Mouse (Mus musculus): ENCODE data around the gene Lamb3.

Lamb3 gene

DNA sequence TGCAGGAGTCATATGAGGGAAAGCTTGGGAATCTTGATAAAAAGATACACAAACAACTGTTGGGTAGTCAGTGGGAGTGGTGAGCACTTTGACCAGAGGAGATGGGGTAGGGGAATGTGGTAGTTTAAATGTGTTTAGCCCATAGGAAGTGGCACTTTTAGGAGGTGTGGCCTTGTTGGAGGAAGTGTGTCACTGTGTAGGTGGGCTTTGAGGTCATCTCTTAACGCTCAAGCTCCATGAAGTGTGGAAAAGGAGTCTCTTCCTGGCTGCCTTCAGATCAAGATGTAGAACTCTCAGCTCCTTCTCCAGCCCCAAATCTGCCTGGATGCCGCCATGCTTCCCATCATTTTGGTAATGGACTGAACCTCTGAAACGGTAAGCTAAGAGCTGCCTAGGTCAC lies at the start of gene Lamb3:
Gene Lamb3, plus strand, starts transcription at position 197 of the 400 bp plus-strand sequence.
- DNase-seq (ENCODE audit: low read depth, low spot score): no peak

DNA sequence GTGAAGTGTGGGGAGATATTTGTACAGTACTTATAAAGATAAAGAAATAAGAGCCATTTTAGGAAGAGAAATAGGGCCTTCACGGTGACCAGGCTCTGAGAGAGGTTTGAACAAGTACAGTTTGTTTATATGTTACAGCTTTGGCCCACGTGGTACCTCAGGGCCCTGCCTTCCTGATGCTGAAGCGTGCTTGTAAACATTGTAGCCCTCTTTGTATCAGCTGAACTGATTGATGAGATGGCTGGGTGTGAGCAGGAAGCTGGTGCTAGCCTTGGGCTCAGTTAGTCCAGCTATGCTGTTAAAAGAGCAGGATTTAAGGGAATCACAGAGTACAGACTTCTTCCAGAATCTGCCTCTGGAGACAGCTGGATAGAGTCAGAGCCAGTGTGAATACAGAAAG lies 48.3 kb upstream of the Lamb3 start:
- no peak for DNase-seq (ENCODE audit: low read depth, low spot score)

DNA sequence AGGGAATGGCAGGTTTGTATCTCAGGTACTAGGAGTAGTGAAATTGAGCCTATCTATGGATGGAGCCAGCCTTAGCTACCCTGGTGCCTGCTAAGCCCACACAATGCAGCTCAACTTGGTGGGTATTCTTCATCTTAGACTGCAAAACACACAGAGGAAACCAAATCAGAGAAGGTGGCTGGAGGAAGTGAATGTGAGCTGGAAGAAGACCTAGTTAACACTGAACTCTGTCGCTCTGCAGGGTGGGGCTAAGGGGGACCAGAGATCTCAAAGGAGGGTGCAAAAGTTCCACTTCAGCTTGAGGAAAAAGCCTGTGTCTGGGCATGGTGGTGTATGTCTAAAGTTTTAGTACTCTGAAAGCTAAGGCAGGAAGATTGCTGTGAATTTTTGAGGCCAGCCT lies 47.9 kb upstream of the Lamb3 start:
- no peak for DNase-seq (ENCODE audit: low read depth, low spot score)

DNA sequence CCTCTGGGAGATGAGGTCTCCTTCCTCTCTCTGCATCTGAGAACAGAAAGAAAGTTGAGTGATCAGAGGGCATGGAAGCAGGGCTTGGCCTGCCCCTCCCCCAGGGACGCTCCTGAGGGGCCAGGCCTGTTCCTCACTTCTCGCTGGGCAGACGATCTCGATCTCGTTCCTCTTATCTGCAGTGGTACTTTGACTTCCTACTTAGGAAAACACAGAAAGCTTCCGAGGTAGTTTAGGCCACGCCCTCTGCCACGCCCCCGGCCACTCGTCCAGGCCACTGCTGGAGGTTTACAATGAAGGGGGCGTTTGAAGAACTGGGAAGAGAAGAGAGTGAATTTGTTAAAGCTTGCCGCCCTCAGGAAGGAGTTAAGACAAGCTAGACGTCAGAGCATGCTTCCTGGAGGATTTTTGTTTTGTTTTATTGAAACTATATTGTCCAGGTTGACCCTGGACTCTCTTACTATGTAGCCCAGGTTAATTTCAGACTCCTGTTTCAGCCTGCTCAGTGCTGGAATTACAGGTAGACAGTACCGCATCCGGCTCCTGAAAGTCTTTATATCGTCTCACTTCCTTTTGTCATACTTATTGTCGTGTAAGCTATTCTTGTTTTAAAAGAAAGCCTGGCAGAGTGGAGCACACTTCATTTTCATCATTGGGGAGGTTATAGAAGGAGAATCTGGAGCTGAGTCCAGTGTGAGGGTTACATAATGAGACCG lies 47.0 kb upstream of the Lamb3 start:
- DNase-seq (ENCODE audit: low read depth, low spot score): no peak

DNA sequence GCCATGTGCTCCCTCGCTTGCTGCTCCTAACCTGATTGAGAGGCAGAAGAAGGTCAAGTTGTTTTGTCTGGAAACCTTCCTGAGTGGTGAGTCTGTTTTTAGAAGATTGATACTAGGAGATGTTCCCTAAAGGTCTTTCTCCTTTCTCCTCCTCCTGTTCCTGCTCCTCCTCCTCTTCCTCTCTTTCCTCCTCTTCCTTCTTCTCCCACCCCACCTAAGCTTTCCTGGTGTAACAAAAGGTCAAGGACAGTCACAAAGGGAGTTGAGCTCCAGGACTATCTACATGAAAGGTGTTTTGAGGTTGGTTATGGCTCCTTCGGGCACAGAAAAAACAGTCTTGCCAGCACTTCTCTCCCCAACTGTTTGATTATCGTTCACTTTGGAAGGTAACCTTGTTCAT lies 39.8 kb upstream of the Lamb3 start, which contains the start of gene A130010J15Rik:
Gene A130010J15Rik, plus strand, starts transcription at position 301 of the 400 bp plus-strand sequence.
- DNase-seq (ENCODE audit: low read depth, low spot score): no peak

DNA sequence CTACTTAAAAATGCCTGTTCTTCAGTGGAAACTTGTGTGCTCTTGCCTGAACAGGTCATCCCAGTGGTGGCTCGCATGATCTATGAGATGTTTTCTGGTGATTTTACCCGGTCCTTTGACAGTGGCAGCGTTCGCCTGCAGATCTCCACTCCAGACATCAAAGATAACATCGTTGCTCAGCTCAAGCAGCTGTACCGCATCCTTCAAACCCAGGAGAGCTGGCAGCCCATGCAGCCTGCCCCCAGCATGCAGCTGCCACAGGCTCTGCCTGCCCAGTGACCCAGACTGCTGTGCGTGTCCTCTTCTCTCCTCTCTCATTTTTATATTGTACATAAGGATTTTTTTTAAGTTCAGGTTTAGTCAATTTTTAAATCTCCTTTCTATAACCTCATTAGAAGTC lies 38.3 kb upstream of the Lamb3 start:
- no peak for DNase-seq (ENCODE audit: low read depth, low spot score)

DNA sequence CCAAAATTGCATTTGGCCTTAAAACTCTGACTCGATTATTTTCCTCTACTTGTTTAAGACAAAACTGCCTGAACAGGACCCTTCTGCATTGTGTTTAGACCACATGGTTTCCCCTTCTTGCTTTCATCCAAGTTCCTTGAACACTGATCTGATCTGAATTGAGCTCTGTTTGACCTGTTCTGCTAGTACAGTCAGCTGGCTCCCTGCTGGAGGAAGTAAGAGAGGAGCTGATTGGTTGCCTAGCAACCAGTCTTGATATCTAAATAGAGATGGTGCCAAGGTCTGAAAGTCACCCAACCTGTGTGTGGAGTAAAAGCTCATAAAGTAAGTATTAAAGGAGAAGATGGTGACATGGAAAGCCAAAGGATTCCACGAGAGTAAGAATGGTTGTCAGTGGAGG lies 37.6 kb upstream of the Lamb3 start:
- no peak for DNase-seq (ENCODE audit: low read depth, low spot score)

DNA sequence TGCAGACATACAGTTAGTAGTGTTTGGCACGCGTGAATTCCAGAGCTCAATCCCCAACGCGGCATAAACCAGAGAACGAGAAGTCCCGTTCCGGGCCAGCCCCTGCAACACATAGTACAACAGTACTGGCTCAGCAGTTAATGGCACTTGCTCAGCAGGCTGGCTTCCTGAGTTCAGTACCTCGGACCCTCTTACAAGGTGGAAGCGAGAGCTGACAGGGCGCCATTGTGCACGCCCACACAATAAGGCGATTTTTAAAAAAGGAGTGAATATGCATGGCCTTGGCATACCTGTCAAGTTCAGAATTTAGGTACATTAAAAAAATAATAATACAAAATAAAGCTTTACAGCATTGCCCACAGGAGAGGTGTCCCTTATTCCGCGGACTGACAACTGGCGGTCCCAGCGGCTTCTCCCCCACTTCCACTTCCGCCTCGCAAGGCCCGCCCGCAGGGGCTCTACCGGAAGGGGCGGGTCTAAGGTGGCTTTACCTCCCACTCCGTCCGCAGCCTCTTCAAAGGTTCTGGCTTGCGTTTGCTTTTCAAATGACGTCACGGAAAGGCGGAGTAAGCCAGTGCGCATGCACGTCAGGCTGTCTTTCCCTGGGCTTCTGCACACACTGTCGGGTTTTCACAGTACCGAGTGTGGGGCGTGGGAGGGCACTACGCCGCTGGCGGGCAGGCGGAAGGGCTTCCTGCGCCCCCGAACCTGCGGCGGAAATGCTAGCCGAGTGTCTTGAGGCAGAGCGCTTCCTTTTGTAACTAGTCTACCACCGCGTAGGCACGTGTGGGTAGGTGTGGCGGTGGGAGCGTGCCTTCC lies 34.3 kb upstream of the Lamb3 start:
- peak; percentile 93 for DNase-seq (ENCODE audit: low read depth, low spot score)

DNA sequence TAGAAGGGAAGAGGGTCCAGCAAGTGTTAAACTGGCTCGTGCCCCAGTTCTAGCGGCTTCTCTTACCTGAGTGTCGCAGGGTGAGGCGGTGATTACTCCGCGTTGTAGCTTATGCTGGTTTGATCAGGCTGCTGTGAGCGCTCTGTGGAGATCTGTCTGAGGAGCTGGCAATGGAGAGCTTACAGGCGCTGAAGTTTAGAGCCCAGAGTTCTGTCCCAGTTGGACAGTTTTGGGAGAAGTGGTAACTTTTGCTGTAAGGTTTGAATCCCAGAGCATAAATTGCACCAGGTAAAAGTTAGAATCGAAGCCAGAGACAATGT lies 33.7 kb upstream of the Lamb3 start:
- DNase-seq (ENCODE audit: low read depth, low spot score): no peak

DNA sequence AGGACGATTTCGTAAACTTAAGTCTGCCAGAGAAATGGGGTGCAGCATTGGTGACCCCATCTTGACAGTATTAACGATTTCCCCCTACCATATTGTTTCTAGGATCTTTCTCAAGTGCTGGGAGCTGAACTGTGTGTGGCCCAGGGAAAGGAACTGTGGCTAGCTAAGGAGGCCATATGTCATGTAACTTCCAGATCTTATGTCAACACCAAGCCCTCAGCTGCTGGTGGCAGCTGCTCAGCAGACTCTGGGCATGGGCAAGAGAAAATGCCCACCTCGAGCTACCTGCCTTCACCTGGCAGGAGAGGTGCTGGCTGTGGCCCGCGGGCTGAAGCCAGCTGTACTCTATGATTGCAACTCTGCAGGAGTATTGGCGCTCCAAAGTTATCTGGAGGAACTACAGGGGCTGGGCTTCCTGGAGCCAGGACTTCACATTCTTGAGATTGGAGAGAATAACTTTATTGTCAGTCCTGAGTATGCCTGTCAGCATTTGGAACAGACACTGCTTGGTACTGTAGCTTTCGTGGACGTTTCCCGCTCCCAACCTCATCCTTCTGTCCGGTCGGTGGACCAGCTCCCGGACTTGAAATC lies 33.3 kb upstream of the Lamb3 start:
- no peak for DNase-seq (ENCODE audit: low read depth, low spot score)

DNA sequence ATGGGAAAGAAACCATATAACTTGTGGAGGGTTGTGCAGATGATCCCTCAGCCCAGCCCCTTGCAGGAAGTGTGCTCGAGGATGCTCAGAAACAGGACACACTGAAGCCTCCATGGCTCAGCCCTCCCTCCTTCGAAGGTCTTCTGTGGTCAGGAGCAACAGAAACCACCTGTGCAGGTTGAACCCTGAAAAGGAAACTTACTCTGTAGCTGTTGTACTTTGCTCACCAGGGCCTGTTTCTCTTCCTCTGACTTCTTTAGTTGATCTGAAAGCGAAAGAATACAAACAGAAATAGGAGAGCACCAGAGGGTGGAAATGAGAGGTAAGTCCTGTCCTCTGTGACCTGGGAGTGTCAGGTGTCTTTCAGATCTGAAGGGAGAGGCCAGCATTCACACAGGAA lies 26.4 kb upstream of the Lamb3 start:
- no peak for DNase-seq (ENCODE audit: low read depth, low spot score)

DNA sequence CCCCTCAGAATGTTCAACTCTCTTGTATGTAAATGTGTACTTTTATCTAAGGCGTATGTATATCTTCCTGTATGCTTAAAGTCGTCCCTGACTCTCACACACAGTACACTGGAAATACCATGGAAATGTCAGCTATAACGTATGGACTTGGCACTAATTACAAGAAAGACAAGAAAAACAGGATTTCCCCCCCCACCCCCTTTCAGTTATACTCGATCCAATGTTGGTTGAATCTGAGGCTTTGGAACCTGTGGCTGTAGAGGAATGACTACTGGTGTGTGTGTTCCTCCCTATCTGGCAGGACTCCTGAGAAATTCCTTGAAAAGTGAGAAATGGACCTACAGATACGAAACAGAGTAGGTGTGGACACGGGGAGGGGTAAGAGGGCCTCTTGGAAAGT lies 19.2 kb upstream of the Lamb3 start:
- no peak for DNase-seq (ENCODE audit: low read depth, low spot score)

DNA sequence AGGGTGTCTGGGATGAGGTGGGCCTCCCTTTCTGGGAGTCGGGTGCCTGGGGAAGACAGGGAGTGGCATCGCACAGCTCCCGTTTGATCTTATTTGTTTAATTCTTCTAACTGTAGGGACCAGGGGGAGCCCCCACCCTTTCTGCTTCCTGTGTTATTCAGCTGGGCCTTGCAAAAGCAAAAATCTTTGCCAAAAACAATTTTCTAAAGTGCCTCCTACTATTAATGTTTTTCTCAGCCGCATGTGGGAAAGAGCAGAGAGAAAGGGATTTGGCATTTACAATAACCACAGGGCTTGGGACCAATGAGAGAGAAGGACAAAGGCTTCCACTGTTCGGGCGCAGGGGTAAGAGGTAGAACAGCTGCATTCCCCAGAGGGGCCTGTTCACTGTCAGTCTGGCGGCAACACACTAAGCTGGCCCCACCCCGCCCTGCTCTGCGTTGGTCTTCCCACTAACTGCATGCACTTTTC lies 18.3 kb upstream of the Lamb3 start:
- DNase-seq (ENCODE audit: low read depth, low spot score): no peak

DNA sequence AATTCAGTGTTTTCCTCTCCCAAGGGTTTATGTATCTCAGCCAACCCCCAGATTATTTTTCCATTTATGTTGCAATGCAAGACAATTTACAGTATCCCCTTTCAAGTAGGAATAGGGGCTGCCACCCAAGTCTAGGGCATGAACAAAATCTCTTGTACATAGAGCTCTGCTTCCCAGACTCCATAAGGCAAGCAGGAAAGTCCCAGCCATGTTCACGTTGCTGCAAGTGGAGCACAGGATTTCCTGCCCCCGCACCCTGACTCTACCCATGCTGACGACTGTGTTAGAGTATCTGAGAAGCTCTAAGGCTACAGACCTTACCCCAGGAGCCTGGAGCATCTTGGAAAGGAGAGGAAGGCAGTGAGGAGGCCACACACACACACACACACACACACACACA lies 17.7 kb upstream of the Lamb3 start:
- no peak for DNase-seq (ENCODE audit: low read depth, low spot score)

DNA sequence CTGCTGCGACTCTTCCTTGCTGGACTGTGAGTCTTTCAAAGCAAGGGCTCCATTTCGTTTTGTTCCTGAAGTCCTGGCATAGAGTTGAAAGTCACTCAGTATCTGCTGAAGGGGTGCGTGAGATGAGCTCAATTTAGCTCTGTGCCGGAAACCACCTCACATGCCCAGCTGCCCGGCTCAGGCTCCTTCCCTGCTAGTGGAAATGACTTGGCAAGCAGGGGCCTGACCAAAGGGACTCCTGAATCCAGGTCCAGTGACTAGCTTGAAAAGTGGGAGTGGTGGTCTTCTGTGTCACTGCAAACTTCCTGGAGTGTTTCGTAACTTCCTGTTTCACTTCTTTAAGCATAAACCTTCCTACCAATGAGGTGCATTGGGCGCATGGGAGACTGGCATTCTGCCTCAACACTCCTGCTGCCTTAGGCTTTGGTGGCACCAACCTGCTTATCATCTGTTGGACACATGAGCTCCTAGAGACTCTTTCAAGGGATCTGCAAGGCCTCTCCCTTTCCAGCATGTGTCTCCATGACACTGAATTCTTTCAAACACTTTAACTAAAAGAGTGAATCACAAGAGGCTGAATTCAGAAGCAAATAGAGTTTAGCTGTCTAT lies 15.7 kb upstream of the Lamb3 start:
- DNase-seq (ENCODE audit: low read depth, low spot score): no peak

DNA sequence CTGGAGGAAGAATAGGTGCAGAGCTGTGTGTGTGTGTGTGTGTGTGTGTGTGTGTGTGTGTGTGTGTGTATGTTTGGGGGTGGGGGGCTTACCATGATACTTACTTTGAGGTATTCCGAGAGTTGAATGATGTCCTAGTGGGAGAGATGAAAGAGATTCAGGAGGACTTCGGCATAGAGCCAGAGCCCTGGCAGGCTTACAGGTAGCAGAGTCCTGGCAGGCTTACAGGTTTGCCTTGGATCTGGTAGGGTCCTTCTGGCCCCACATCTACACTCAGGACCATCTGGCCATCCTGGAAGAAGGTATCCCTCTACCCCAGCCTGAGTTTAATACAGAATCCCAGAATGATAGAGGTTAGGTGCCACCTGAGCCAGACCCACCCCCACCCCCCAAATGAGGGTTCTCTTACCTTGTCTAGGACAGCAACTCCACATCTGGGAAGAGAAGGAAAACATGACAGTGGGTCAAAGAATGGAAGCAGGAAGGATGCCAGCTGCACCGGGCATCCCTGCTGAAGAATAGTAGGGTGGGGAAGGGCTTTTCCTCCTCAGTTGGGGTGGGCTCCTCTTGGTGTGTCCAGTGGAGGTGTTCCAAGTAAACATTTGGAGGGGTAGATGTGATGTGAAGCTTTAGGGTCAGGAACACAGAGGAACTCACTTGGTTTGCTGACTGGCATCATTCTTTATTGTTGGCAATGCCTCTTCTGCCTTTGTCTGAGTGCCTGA lies 12.9 kb upstream of the Lamb3 start:
- DNase-seq (ENCODE audit: low read depth, low spot score): no peak

DNA sequence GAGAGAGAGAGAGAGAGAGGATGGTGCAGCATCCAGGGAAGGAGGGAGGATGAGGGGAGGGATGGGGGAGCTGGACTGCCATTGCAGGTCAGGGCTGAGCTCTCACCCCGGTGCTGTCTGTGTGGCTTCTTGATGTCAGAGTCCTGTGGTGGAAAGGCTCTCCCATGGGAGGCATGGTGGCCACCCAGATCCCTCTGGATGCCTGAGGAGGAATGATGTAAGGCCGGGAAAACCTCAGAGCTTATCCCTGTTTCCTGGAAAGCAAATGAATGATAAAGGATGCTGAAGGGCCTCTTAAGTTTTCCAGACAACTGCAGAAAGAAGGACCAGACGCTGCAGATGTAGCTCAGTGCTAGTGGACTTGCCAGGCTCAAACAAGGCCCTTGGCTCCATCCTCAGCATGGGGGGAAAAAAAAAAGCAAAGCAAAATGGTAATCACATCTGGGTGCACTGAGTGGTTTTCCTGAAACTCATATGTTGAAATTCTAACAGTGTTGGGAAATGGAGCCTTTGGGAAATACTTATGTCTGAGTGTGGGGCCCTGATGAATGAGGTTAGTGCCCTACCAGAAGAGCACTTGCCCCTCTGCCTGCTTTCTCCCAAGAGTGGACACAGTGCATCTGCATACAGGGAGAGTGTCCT lies 12.2 kb upstream of the Lamb3 start:
- no peak for DNase-seq (ENCODE audit: low read depth, low spot score)

DNA sequence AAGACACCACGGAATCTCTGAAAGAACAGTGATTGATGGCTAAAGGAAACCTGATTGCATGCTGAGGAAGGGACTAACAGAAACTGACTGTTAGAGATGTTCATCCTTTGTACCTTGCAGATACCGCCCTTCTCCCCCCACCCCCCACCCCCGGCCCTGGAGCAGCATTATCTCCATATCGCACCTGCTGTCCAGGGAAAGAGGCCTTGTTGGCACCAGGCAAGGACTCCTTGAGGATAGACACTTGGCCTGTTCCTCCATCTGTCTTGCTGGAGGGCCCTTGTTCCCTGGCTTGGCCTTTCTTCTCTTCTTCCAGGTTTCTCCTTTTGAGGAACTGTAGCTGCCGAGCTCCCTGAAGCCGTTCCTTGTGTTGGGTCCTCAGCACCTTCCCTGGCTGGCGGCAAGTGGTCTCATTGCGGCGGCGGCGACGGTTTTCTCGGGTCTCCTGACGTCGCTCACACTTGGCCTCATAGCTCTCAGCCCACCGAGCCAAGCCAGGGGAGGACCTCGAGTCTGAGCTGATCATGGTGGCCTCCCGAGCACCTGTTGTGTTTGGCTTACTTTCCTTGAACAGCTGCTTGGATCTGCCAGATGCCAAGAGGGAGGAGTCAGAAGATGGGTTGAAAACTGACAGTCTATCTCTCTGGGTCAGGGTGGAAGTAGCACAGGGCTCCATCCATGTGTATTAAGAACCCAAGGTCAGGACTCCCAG lies 9.8 kb upstream of the Lamb3 start:
- no peak for DNase-seq (ENCODE audit: low read depth, low spot score)

DNA sequence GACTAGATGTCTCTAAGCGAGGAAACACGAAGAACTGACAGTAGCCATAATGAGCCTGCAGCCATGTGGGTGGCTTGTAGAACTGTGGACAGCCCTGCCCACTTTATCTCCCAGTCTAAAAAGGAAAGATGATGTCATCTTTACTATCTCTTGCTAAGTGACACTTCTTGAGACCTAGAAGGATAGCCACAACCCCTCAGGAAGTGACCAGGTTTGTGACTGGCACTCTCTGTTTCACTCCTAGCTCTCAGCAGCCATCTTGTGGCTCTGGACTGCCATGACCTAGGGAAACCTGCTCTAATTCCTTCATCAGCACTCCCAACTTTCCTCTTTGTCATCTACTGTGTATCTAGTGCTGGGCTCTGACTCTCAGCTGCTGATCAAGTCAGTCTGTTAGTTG lies 9.2 kb upstream of the Lamb3 start:
- DNase-seq (ENCODE audit: low read depth, low spot score): no peak

DNA sequence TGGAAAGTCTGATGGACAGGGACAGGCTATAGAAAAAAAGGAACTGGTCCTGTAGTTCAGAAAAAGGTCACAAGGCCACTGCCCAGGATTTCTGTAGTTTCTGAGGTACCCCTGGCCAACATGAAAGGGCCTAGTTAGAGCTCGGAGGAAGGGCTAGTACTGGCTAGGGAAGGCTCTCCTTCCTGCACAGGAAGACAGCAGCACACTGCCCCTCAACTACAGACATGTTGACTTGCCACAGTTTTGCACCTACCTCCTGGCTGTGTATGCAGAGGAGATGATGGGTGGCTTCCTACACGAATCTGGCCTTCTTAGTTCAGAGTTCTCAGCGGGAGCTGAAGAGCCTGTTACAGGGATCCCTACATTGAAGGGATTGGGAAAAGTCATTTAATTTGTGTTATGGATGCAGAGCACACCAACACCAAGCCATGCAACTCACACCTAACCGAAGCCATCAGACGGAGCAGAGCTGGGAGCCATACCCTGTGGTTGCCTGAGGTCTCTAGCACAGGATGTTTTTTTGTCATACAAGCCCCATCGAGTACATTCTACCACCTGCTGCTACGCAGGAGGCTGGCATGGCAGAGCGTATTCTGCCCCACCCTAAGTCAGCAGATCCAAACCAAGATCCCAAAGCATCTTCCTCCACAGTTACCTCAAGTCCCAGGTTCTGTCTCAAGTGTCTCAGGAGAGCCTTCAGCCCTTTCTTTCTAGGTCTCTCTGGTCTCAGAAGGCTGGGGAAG lies 6.7 kb upstream of the Lamb3 start:
- no peak for DNase-seq (ENCODE audit: low read depth, low spot score)
